Mouse (Mus musculus) liver, adult 2 months (tissue): Measurements from ENCODE around the gene 2610301B20Rik.

Experiments used
- CTCF ChIP-seq: fragments of 200-500 bp; IDR thresholded peaks from 2 replicates; pipeline ENCODE4 v1.5.1; 2011; ENCODE audit warnings: low read depth, low read length, control low read depth
- POLR2A ChIP-seq: fragments of 200-500 bp; IDR thresholded peaks from 2 replicates; pipeline ENCODE4 v1.6.1; 2011; ENCODE audit warnings: low read length, control low read depth; ENCODE audit not compliant: insufficient read depth; ENCODE audit errors: extremely low read depth

- TF ChIP-seq POLR2A (no peak), CTCF (no peak)
These were observed 49.8 kb downstream of the 2610301B20Rik start for GRCm38 (mm10) chr4:10924140-10924539.
